9 mouse cellular contexts compared by ENCODE assay signal in genomic region chr19:36696601-36697122, GRCm38 (mm10). TPM values are rescaled to one million over a fixed set of nuclear protein-coding genes. Genes with fewer than 3 reads are reported as not detected.
DNase-seq lines count a peak whose midpoint lies in the region; ATAC-seq and TF ChIP-seq lines count a peak whose summit lies in the region.
"Had no signal": no experiment of that assay in that cellular context is flagged by ENCODE, and none has a peak within 500 bp of the region (broad histone marks: within the 10 kb centered on the region; RNA-seq: fewer than 3 reads in every experiment).

No protein-coding gene starts in this region.

- no peaks in the 10 kb centered on the region for H3K36me3 ChIP-seq in hindbrain, embryonic 13.5 days

- no peaks in the 10 kb centered on the region for H3K9me3 ChIP-seq in hindbrain, embryonic 13.5 days

- peak; percentile 60 for ATAC-seq in Patski
- ATAC-seq in hindbrain, embryonic 13.5 days (ENCODE audit: low FRiP score) = peak; percentile 85

- DNase-seq in Patski (ENCODE audit: low read depth, low spot score) = peak; percentile 72
- peak; percentile 62 for DNase-seq in lung, postnatal 10 days
- no peak for DNase-seq in urinary bladder, postnatal 14 days (ENCODE audit: low spot score)
- no peak for DNase-seq in thymus, adult 18-20 months
- DNase-seq in spleen, postnatal 4 days (ENCODE audit: low spot score in 2 of 2) = no peak
- DNase-seq in right cerebral cortex, adult 2 months (ENCODE audit: low spot score in 2 of 2) = no peak

- H3K4me1 ChIP-seq in brown adipose tissue, adult 24 weeks (ENCODE audit: control insufficient read depth, insufficient read depth, insufficient read length, low read length) = peaks cover 11% of the 10 kb centered on the region
- H3K4me1 ChIP-seq in hindbrain, embryonic 13.5 days (replicated peaks) = peaks cover 10% of the 10 kb centered on the region

- no peak overlapping the region for H3K9ac ChIP-seq in hindbrain, embryonic 13.5 days

- WGBS in hindbrain, embryonic 13.5 days = 53% methylated on average over 7 of the region's 7 CpGs

- no peak overlapping the region for H3K4me3 ChIP-seq in brown adipose tissue, adult 24 weeks (ENCODE audit: insufficient read depth, low read depth, low read length)
- H3K4me3 ChIP-seq in hindbrain, embryonic 13.5 days = no peak overlapping the region
- H3K4me3 ChIP-seq: erythroblast, embryonic 14.5 days had no signal

- CTCF ChIA-PET in Patski (lab: Charles Lee) = interaction anchor here (0.9 to 1.0 kb wide), 2 partner anchors 11 to 12 kb away, joined by 3 to 4 read pairs; no protein-coding TSS in a partner anchor

- H3K27ac ChIP-seq in brown adipose tissue, adult 24 weeks (replicated peaks; ENCODE audit: low read depth, low read length) = peak overlapping the region; percentile 65
- H3K27ac ChIP-seq in hindbrain, embryonic 13.5 days = peak overlapping the region; percentile 83

- no peak for TF ChIP-seq CTCF in Patski (IDR thresholded peaks at IDR 0.05)

- in situ Hi-C loops in Patski (cut with MboI; ENCODE audit: low pct_unique_long_range_greater_than_20kb) = no loop called here

- no peak overlapping the region for H3K4me2 ChIP-seq in hindbrain, embryonic 13.5 days

- H3K27me3 ChIP-seq in Patski = no peaks in the 10 kb centered on the region
- H3K27me3 ChIP-seq in hindbrain, embryonic 13.5 days = no peaks in the 10 kb centered on the region

- POLR2A ChIA-PET in Patski (lab: Charles Lee) = no interaction called here

RNA-seq across cellular contexts. Expression of gene Ppp1r3c, which starts 39.8 kb away (rescaled TPM):
- polyA plus RNA-seq in Patski (2021) = 0.08 TPM
- polyA plus RNA-seq in brown adipose tissue, adult 24 weeks (2012; ENCODE audit: insufficient read depth, insufficient read length, missing spikeins) = 88.4 and 124 TPM in 2 replicates
- 16.1 and 17.0 TPM in 2 replicates for polyA plus RNA-seq in hindbrain, embryonic 13.5 days (2015; fragmentation: Nextera tagmentation; extraction: Ambion mirVana)
- polyA plus RNA-seq: erythroblast, embryonic 14.5 days had no signal

Comparison
In these comparisons a context has a peak if more than half of its experiments do, and no peak if none do; other contexts are left out.
1. DNase-seq: peak in Patski (single experiment) and lung, postnatal 10 days (single experiment); none in urinary bladder, postnatal 14 days (single experiment), thymus, adult 18-20 months (0 of 2), spleen, postnatal 4 days (0 of 2) and right cerebral cortex, adult 2 months (0 of 2).
2. RNA of gene Ppp1r3c, which starts 39.8 kb away (polyA plus RNA-seq): 88.4 to 124 TPM in brown adipose tissue, adult 24 weeks and 16.1 to 17.0 TPM in hindbrain, embryonic 13.5 days; 0.08 TPM in Patski (single experiment); every median in the first group is over 10 times any median in the second.